Mouse (Mus musculus) ES-E14 (cell line): ENCODE measurements around the gene Dnah12. TPM values are rescaled to one million over a fixed set of nuclear protein-coding genes. Genes with fewer than 3 reads are reported as not detected.
"Not testable (repeated sequence)": the region's sequence is repeated elsewhere in the genome, so short reads cannot be mapped to it uniquely, and the experiment has no call there.

ENCODE experiments used
- DNase-seq: peaks from one replicate; pipeline ENCODE4 v3.0.0-alpha.2; 2013; ENCODE audit warnings: low read depth, low spot score
- H3K27ac ChIP-seq: 2 replicates; pipeline ENCODE4 v1.5.1; 2012; ENCODE audit warnings: low read depth, mild to moderate bottlenecking, low read length, moderate library complexity, mixed read lengths; ENCODE audit not compliant: poor library complexity, insufficient read depth, severe bottlenecking
- H3K36me3 ChIP-seq: 2 replicates; pipeline ENCODE4 v1.6.1; 2012; ENCODE audit warnings: mild to moderate bottlenecking, low read length, moderate library complexity, mixed read lengths; ENCODE audit not compliant: control insufficient read depth, poor library complexity, insufficient read depth, severe bottlenecking
- H3K4me1 ChIP-seq, 2 experiments: fragments of 150-350 bp in 1 of 2; sonication (generic) in 1 of 2; 2 replicates each; pipeline ENCODE4 v1.6.1; 2012; ENCODE audit warnings: low read length in 2 of 2, mild to moderate bottlenecking in 1 of 2, mixed read lengths in 1 of 2; ENCODE audit not compliant: control insufficient read depth in 2 of 2, insufficient read depth in 2 of 2, poor library complexity in 1 of 2
- H3K4me3 ChIP-seq, 2 experiments: fragments of 150-350 bp in 1 of 2; sonication (generic) in 1 of 2; 2 replicates each; pipeline ENCODE4 v1.5.1; 2012; ENCODE audit warnings: low read length in 2 of 2, low read depth in 1 of 2, mild to moderate bottlenecking in 1 of 2, mixed read lengths in 1 of 2; ENCODE audit not compliant: insufficient read depth in 1 of 2, poor library complexity in 1 of 2, severe bottlenecking in 1 of 2
- H3K9ac ChIP-seq: 2 replicates; pipeline ENCODE4 v1.6.1; 2012; ENCODE audit warnings: low read depth, mild to moderate bottlenecking, low read length, mixed read lengths; ENCODE audit not compliant: poor library complexity, insufficient read depth, severe bottlenecking
- H3K9me3 ChIP-seq: fragments of 150-350 bp; sonication (generic); 2 replicates; pipeline ENCODE4 v1.6.1; 2012; ENCODE audit warnings: low read depth, mild to moderate bottlenecking, low read length; ENCODE audit not compliant: control insufficient read depth, insufficient read depth
- CHD2 ChIP-seq: IDR thresholded peaks from 2 replicates; pipeline ENCODE4 v1.6.1; 2014; ENCODE audit warnings: mild to moderate bottlenecking, low read depth, low read length, inconsistent platforms
- HCFC1 ChIP-seq: IDR thresholded peaks from 2 replicates; pipeline ENCODE4 v1.6.1; 2012; ENCODE audit warnings: low read length, inconsistent platforms, borderline replicate concordance; ENCODE audit not compliant: insufficient read depth
- MAFK ChIP-seq: IDR thresholded peaks from 2 replicates; pipeline ENCODE4 v1.6.1; 2014; ENCODE audit warnings: mild to moderate bottlenecking, low read depth, low read length, inconsistent platforms; ENCODE audit not compliant: insufficient read depth
- ZC3H11A ChIP-seq: IDR thresholded peaks from 2 replicates; pipeline ENCODE4 v1.6.1; 2012; ENCODE audit warnings: low read depth, mild to moderate bottlenecking, inconsistent platforms, low read length, borderline replicate concordance
- ZNF384 ChIP-seq: IDR thresholded peaks from 2 replicates; pipeline ENCODE4 v1.6.1; 2012; ENCODE audit warnings: low read depth, low read length, inconsistent platforms
- in situ Hi-C, 2 experiments: fragments of 600-800 bp; cut with MboI; formaldehyde crosslinking; loops; one replicate each; pipeline ENCODE4 v1.15.1; 2025; ENCODE audit warnings: low sequenced_read_pairs in 2 of 2, inconsistent platforms in 1 of 2; ENCODE audit not compliant: unreplicated experiment in 2 of 2
- total RNA-seq: library from RNA; depleted of rRNA; stranded (reverse); fragments of 300-350 nt; gene quantifications from 2 replicates; pipeline ENCODE4 v1.2.3, GENCODE M21; 2012

Gene Dnah12
- total RNA-seq, 1 experiment, result 0.13 TPM

DNA sequence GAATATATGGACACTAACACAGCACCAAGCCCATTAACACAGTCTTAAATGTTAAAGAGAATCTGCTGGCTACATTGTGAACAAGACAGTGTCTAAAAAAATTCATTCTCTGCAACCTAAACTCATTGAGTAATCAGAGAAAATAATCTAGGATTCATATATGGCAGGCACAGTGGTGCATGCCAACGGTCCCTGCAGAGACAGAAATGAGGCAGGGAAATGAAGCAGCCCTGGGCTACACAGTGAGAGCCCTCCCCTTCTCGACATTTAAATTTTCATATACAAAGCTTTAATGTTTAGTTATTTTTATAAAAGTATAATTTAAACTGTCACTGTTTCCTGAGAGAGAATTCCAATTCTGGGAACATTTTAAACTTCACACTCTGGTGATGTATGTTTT, 206.4 kb downstream of the Dnah12 start:
- no peak overlapping the region for H3K27ac ChIP-seq
- TF ChIP-seq ZC3H11A (no peak), CHD2 (no peak), MAFK (no peak), HCFC1 (no peak), ZNF384 (no peak)
- H3K9me3 ChIP-seq, result no peaks in the 10 kb centered on the region
- H3K36me3 ChIP-seq, result no peaks in the 10 kb centered on the region
- DNase-seq, result no peak
- no peak overlapping the region for H3K4me3 ChIP-seq
- no peaks in the 10 kb centered on the region for H3K4me1 ChIP-seq
- no peak overlapping the region for H3K9ac ChIP-seq
- in situ Hi-C loops, result no loop called here

DNA sequence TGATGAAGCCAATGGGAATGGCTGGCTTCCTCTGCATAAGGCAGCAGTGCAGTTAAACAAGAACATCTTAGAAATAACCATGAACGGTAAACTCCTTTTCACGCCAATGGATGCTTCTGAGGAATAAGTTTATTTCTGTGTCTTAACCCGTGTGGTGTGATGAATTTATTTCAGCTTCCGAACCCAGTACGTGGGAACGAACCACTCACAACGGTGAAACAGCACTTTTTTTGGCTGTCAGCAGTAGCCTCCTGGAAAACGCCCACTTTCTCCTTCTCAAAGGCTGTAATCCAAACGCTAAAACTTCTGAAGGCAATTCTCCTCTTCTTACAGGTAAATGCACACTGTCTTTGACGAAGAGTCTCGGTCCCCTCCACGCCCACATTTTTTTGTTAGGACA, 207.8 kb downstream of the Dnah12 start:
- no peaks in the 10 kb centered on the region for H3K4me1 ChIP-seq
- in situ Hi-C loops, result no loop called here
- no peak overlapping the region for H3K27ac ChIP-seq
- H3K9me3 ChIP-seq, result no peaks in the 10 kb centered on the region
- no peak overlapping the region for H3K4me3 ChIP-seq
- no peak overlapping the region for H3K9ac ChIP-seq
- no peak for DNase-seq
- no peak for TF ChIP-seq MAFK
- TF ChIP-seq HCFC1, result no peak
- TF ChIP-seq CHD2, result no peak
- no peak for TF ChIP-seq ZNF384
- no peak for TF ChIP-seq ZC3H11A
- H3K36me3 ChIP-seq, result no peaks in the 10 kb centered on the region

- Histone ChIP-seq H3K27ac (no peak overlapping the region), H3K4me1 (peaks cover 2 to 4% of the 10 kb centered on the region in 2 experiments; a peak in 1 of 4 replicates), H3K36me3 (no peaks in the 10 kb centered on the region), H3K9ac (no peak overlapping the region), H3K4me3 (no peak overlapping the region), H3K9me3 (0 out of 2 replicates have a peak, but pooled peaks cover 3% of the 10 kb centered on the region)
- no peak for DNase-seq
- TF ChIP-seq MAFK, result no peak
- no peak for TF ChIP-seq ZNF384
- no peak for TF ChIP-seq ZC3H11A
- TF ChIP-seq CHD2, result no peak
- no peak for TF ChIP-seq HCFC1
- in situ Hi-C loops, result no loop called here
Measured at GRCm38 (mm10) chr14:26907401-26907800, 214.3 kb downstream of the Dnah12 start.

GRCm38 (mm10) chr14:26910461-26910860, 217.4 kb downstream of the Dnah12 start:
- in situ Hi-C loops, H3K9me3 ChIP-seq, H3K27ac ChIP-seq, H3K9ac ChIP-seq, H3K4me1 ChIP-seq, H3K4me3 ChIP-seq, H3K36me3 ChIP-seq: not testable (repeated sequence)
- DNase-seq, result peak; percentile 48

GRCm38 (mm10) chr14:26911201-26911600, 218.1 kb downstream of the Dnah12 start:
- peaks cover 3% of the 10 kb centered on the region; the same call in 1 of the 2 replicates for H3K36me3 ChIP-seq
- no peak overlapping the region for H3K4me3 ChIP-seq
- H3K9me3 ChIP-seq, result 0 out of 2 replicates have a peak, but pooled peaks cover 3% of the 10 kb centered on the region
- no peak overlapping the region for H3K27ac ChIP-seq
- TF ChIP-seq MAFK (no peak), ZNF384 (no peak), CHD2 (no peak), HCFC1 (no peak), ZC3H11A (no peak)
- no peak for DNase-seq
- no peak overlapping the region for H3K9ac ChIP-seq
- peaks cover 4% of the 10 kb centered on the region in 2 experiments; a peak in 2 of 4 replicates for H3K4me1 ChIP-seq
- in situ Hi-C loops, result no loop called here
